Mouse (Mus musculus) neutrophil, adult 5-6 weeks (primary cell): ENCODE results near the gene Nasp. TPM values are rescaled to one million over a fixed set of nuclear protein-coding genes. Genes with fewer than 3 reads are reported as not detected.
"Not testable (repeated sequence)": the region's sequence is repeated elsewhere in the genome, so short reads cannot be mapped to it uniquely, and the experiment has no call there.

Experiments
- ATAC-seq: fragments of 151-379, 151-347 bp; 2 replicates; pipeline ENCODE4 v1.8.0; 2017; ENCODE audit warnings: mild to moderate bottlenecking, moderate TSS enrichment; ENCODE audit not compliant: insufficient number of reproducible peaks, poor library complexity, low FRiP score, severe bottlenecking; ENCODE audit errors: extremely low read depth
- total RNA-seq: library from RNA; stranded (forward); fragments of 200-1000 nt; gene quantifications from 2 replicates; pipeline ENCODE4 v1.2.3, GENCODE M21; 2017

Nasp gene
- 88.5 and 105 TPM in 2 replicates for total RNA-seq

- peak; percentile 83 for ATAC-seq
These were observed at the start of gene Nasp for GRCm38 (mm10) chr4:116627722-116628662. Nasp (minus strand) TSS chr4:116627941.

- no peak for ATAC-seq
These were observed 48.3 kb upstream of the Nasp start for GRCm38 (mm10) chr4:116676027-116676426.

- ATAC-seq, result not testable (repeated sequence)
These were observed 47.0 kb upstream of the Nasp start for GRCm38 (mm10) chr4:116674761-116675160.

- no peak for ATAC-seq
These were observed 45.0 kb upstream of the Nasp start for GRCm38 (mm10) chr4:116672785-116673184.

- no peak for ATAC-seq
These were observed 41.5 kb upstream of the Nasp start for GRCm38 (mm10) chr4:116669291-116669690.

- ATAC-seq, result peak; percentile 36; the same call in 1 of the 2 replicates
These were observed 40.4 kb upstream of the Nasp start for GRCm38 (mm10) chr4:116668145-116668544.

- ATAC-seq, result no peak
These were observed 38.9 kb upstream of the Nasp start for GRCm38 (mm10) chr4:116666625-116667024.

- ATAC-seq, result no peak
These were observed 34.3 kb upstream of the Nasp start for GRCm38 (mm10) chr4:116661998-116662397.

GRCm38 (mm10) chr4:116660829-116661228 is 33.1 kb upstream of the Nasp start:
- no peak for ATAC-seq

GRCm38 (mm10) chr4:116659916-116660315 is 32.2 kb upstream of the Nasp start:
- not testable (repeated sequence) for ATAC-seq

- ATAC-seq, result no peak
These were observed 31.7 kb upstream of the Nasp start for GRCm38 (mm10) chr4:116659474-116659873.

GRCm38 (mm10) chr4:116657971-116658370 is 30.2 kb upstream of the Nasp start:
- ATAC-seq, result no peak

GRCm38 (mm10) chr4:116655658-116656057 is 27.9 kb upstream of the Nasp start:
- ATAC-seq, result no peak

- ATAC-seq, result no peak
These were observed 27.4 kb upstream of the Nasp start for GRCm38 (mm10) chr4:116655100-116655499.

- no peak for ATAC-seq
These were observed 25.5 kb upstream of the Nasp start for GRCm38 (mm10) chr4:116653228-116653627.

- ATAC-seq, result no peak
These were observed 24.0 kb upstream of the Nasp start for GRCm38 (mm10) chr4:116651797-116652135.

GRCm38 (mm10) chr4:116650924-116651796 is 23.4 kb upstream of the Nasp start, which contains the start of gene Akr1a1:
Akr1a1 (minus strand) TSS chr4:116651680.
- ATAC-seq, result peak; percentile 90

- no peak for ATAC-seq
These were observed 22.6 kb upstream of the Nasp start for GRCm38 (mm10) chr4:116650365-116650764.

- ATAC-seq, result no peak
These were observed 21.7 kb upstream of the Nasp start for GRCm38 (mm10) chr4:116649411-116649810.

- no peak for ATAC-seq
These were observed 17.9 kb upstream of the Nasp start for GRCm38 (mm10) chr4:116645624-116646023.
